Mouse (Mus musculus): Measurements from ENCODE around the gene Ccdc88c. TPM values are rescaled to one million over a fixed set of nuclear protein-coding genes. Genes with fewer than 3 reads are reported as not detected.

Gene Ccdc88c
- polyA plus RNA-seq, 1 experiment from 2014 or later: 13.3 TPM

DNA sequence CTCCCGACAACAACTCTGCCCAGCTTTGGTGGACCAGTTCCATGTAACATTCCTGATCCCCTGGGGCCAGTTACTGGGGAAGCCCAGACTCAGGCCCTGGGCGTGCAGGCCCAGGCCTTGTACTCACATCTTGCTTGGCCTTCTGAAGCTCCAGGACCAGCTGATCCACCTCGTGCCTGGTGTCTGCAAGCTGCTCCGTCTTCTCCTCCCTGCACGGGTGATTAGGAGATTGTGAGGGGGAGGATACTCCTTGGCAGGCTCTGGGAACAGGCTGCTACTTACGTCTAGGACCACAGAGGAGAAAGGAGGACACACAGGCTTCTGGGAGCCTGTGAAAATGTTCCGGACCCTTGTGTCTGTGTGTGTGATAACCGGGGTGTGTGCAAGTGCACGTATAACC is 62.6 kb downstream of the Ccdc88c start:
- WGBS: 87% methylated on average over 9 of the region's 9 CpGs
- Histone ChIP-seq H3K4me1 (replicated peaks; ENCODE audit: control insufficient read depth, insufficient read depth, low read length) (no peaks in the 10 kb centered on the region), H3K4me2 (replicated peaks) (no peak overlapping the region), H3K36me3 (replicated peaks; ENCODE audit: control insufficient read depth, insufficient read depth) (peaks cover 25% of the 10 kb centered on the region), H3K9me3 (ENCODE audit: control insufficient read depth, low read length) (no peaks in the 10 kb centered on the region), H3K27ac (no peak overlapping the region), H3K27me3 (ENCODE audit: control insufficient read depth, insufficient read depth, low read length) (no peaks in the 10 kb centered on the region), H3K9ac (no peak overlapping the region), H3K4me3 (replicated peaks; ENCODE audit: low read length) (no peak overlapping the region)
- ATAC-seq (ENCODE audit: low FRiP score) (no peak), DNase-seq (ENCODE audit: low spot score) (no peak)

DNA sequence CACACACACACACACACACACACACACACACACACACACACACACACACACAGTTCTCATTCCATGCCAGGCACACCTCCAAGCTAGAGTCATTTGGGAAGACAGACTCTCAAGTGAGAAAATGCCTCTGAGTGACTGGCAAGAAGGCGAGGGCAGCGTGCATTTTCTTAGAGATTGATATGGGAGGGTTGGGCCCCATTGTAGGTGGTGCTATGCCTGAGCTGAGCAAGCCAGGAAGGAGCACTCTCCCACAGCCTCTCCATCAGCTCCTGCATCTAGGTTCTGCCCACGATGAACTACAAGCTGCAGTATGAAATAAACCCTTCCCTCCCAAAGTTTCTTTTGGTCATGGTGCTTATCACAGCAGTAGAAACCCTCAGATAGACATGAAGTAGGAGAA is 63.6 kb downstream of the Ccdc88c start:
- H3K4me2 ChIP-seq (replicated peaks): no peak overlapping the region
- DNase-seq (ENCODE audit: low spot score): no peak
- H3K9ac ChIP-seq: no peak overlapping the region
- 98% methylated on average over 3 of the region's 3 CpGs for WGBS
- H3K27ac ChIP-seq: no peak overlapping the region
- peaks cover 25% of the 10 kb centered on the region for H3K36me3 ChIP-seq (replicated peaks; ENCODE audit: control insufficient read depth, insufficient read depth)
- H3K4me3 ChIP-seq (replicated peaks; ENCODE audit: low read length): no peak overlapping the region
- H3K4me1 ChIP-seq (replicated peaks; ENCODE audit: control insufficient read depth, insufficient read depth, low read length): no peaks in the 10 kb centered on the region
- no peaks in the 10 kb centered on the region for H3K9me3 ChIP-seq (ENCODE audit: control insufficient read depth, low read length)
- ATAC-seq (ENCODE audit: low FRiP score): no peak
- no peaks in the 10 kb centered on the region for H3K27me3 ChIP-seq (ENCODE audit: control insufficient read depth, insufficient read depth, low read length)

DNA sequence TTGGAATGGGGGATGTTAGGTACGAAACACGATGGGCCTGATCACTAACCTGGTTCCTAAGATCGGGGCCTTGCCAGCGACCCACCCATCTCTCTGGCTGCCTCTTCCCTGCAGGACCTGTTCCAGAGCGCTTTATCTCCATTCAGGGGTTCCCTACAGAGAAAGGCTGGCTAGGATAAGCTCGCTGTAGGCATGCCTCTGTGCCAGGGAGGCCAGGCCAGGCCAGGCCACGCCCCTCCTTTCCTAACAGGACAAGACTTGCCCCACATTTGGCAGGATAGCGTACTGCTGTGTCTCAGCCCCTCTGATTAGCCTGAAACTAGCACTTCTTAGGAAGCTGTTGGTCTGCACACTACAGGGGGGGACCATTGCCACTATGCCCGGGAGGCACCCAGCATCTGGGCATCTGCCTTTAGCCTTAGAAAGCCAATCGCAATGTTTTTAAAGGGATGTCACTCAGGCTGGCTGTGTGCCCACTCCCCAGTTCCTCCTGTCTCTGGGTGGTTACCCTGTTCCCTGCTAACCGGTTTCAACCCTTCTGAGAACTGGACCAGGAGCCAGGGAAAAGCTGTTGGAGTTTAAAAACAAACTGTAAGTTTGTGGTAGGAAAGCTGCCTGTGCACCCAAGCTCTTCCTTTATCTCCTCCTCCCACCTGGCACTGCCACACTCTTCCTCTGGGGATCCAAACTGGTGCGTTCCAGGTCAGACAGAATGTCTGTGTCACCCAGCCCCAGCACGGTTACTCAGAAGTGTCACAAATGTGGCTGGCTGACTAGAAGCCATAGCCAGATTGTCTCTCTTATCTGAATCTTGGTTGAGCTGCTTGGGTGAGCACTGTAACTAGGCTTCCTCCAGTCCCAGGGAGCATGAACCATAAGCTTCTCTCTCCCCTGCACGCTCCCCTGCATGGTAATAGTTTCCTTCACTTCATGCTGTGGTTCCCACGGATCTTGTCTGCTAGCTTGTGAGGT is 69.9 kb downstream of the Ccdc88c start:
- H3K4me1 ChIP-seq (replicated peaks; ENCODE audit: control insufficient read depth, insufficient read depth, low read length): peaks cover 27% of the 10 kb centered on the region
- no peaks in the 10 kb centered on the region for H3K36me3 ChIP-seq (replicated peaks; ENCODE audit: control insufficient read depth, insufficient read depth)
- no peak overlapping the region for H3K4me2 ChIP-seq (replicated peaks)
- H3K9ac ChIP-seq: no peak overlapping the region
- ATAC-seq (ENCODE audit: low FRiP score) (0 out of 2 replicates have a peak, but pooled peaks have one; percentile 22), DNase-seq (ENCODE audit: low spot score) (no peak)
- 66% methylated on average over 15 of the region's 15 CpGs for WGBS
- H3K27ac ChIP-seq: no peak overlapping the region
- H3K9me3 ChIP-seq (ENCODE audit: control insufficient read depth, low read length): no peaks in the 10 kb centered on the region
- no peaks in the 10 kb centered on the region; the same call in 1 of the 2 replicates for H3K27me3 ChIP-seq (ENCODE audit: control insufficient read depth, insufficient read depth, low read length)
- H3K4me3 ChIP-seq (replicated peaks; ENCODE audit: low read length): no peak overlapping the region

DNA sequence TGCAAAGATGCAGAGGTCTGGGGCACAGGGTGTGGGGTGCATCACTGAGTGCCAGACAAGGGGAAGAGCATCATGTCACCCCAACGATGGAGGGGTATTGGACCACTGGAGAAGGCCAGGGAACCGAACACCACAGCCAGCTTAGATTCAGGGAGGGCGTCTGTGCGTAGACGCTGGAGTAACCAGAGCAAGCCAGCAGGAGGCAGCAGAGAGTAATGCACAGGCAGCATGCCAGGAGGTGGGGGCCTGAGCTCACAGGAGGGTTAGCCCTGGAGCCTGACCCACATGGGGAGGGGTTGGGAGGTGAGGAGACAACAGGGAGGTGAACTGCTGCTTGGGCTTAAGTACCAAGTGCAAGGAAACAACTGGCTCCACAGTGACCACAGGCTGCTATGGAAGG is 70.8 kb downstream of the Ccdc88c start:
- no peak overlapping the region for H3K4me3 ChIP-seq (replicated peaks; ENCODE audit: low read length)
- H3K4me2 ChIP-seq (replicated peaks): no peak overlapping the region
- peak; percentile 84 for DNase-seq (ENCODE audit: low spot score)
- no peaks in the 10 kb centered on the region for H3K36me3 ChIP-seq (replicated peaks; ENCODE audit: control insufficient read depth, insufficient read depth)
- H3K4me1 ChIP-seq (replicated peaks; ENCODE audit: control insufficient read depth, insufficient read depth, low read length): peaks cover 27% of the 10 kb centered on the region
- no peak overlapping the region for H3K9ac ChIP-seq
- H3K27ac ChIP-seq: peak overlapping the region; percentile 51; the same call in 1 of the 2 replicates
- 13% methylated on average over 5 of the region's 5 CpGs for WGBS
- H3K9me3 ChIP-seq (ENCODE audit: control insufficient read depth, low read length): no peaks in the 10 kb centered on the region
- no peaks in the 10 kb centered on the region; the same call in 1 of the 2 replicates for H3K27me3 ChIP-seq (ENCODE audit: control insufficient read depth, insufficient read depth, low read length)
- ATAC-seq (ENCODE audit: low FRiP score): peak; percentile 45

DNA sequence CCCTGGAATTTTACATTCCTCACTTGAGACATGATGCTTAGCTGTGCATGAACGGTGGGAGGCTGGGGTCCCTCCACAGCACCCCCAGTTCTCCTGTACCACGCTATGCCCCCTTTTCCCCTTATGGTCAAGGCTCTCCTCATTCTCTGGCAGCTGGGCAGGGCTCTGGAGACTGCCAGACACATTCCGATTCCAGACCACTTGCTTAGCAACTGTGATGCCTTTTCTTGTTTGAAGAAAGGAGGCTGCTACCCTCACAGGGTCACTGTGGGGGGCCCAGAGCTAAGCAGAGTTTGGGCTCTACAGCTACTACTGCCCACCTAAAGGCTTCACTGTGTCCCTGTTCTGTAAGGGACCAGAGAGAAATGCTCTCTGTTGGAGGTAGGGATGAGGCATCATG is 71.6 kb downstream of the Ccdc88c start:
- no peaks in the 10 kb centered on the region for H3K36me3 ChIP-seq (replicated peaks; ENCODE audit: control insufficient read depth, insufficient read depth)
- H3K4me3 ChIP-seq (replicated peaks; ENCODE audit: low read length): no peak overlapping the region
- ATAC-seq (ENCODE audit: low FRiP score) (peak; percentile 31; the same call in 1 of the 2 replicates), DNase-seq (ENCODE audit: low spot score) (peak; percentile 41)
- H3K27ac ChIP-seq: peak overlapping the region; percentile 51
- H3K4me1 ChIP-seq (replicated peaks; ENCODE audit: control insufficient read depth, insufficient read depth, low read length): peaks cover 32% of the 10 kb centered on the region
- H3K4me2 ChIP-seq (replicated peaks): no peak overlapping the region
- whole genome bisulfite sequencing: 24% methylated on average over 3 of the region's 3 CpGs
- H3K9ac ChIP-seq: no peak overlapping the region
- no peaks in the 10 kb centered on the region; the same call in 1 of the 2 replicates for H3K27me3 ChIP-seq (ENCODE audit: control insufficient read depth, insufficient read depth, low read length)
- no peaks in the 10 kb centered on the region for H3K9me3 ChIP-seq (ENCODE audit: control insufficient read depth, low read length)

DNA sequence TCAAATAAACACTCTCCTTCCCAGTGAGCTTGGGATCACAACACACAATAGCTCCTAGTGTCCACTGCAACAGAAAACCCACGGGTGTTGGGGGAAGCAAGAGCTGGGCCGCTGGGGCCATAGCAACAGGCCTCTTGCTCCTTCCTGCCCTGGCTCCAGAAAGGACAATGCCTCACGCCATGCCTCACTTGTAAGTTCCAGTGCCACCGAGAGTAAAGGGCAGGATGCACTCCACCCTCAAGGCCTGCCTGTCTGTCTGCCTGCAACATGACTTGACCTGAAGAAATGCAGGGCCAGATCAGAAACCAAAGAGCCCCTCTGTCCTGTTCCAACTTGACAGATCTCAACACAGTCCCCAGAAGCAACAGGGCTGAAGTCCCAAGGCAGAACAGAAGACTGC is 72.0 kb downstream of the Ccdc88c start:
- 27% methylated on average over 4 of the region's 4 CpGs for WGBS

DNA sequence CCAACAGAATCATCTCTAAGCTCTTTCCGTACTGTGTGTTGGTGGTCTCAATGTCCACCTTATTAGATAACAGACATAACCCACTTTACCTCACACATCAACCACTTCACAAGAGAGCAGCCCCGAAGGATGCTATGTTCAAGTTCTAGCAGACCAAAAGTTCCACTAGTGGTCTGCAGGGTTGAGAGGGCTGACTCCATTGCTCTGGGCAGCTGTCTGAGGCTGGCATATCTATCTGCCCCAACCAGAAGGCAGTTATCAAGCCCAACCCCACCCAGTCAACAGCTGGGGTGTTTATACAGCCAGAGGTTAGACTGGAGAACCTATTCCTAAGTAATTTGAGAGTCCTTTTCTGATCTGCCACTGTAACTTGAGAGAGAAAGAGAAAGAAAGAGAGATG is 72.8 kb downstream of the Ccdc88c start:
- H3K27me3 ChIP-seq (ENCODE audit: control insufficient read depth, insufficient read depth, low read length): no peaks in the 10 kb centered on the region; the same call in 1 of the 2 replicates
- no peak overlapping the region for H3K9ac ChIP-seq
- H3K27ac ChIP-seq: peak overlapping the region; percentile 51; the same call in 1 of the 2 replicates
- H3K9me3 ChIP-seq (ENCODE audit: control insufficient read depth, low read length): no peaks in the 10 kb centered on the region
- H3K4me2 ChIP-seq (replicated peaks): no peak overlapping the region
- no peaks in the 10 kb centered on the region for H3K36me3 ChIP-seq (replicated peaks; ENCODE audit: control insufficient read depth, insufficient read depth)
- H3K4me1 ChIP-seq (replicated peaks; ENCODE audit: control insufficient read depth, insufficient read depth, low read length): peaks cover 33% of the 10 kb centered on the region
- 91% methylated on average over 2 of the region's 2 CpGs for WGBS
- DNase-seq (ENCODE audit: low spot score) (no peak), ATAC-seq (ENCODE audit: low FRiP score) (no peak)
- H3K4me3 ChIP-seq (replicated peaks; ENCODE audit: low read length): no peak overlapping the region

More for the DNA sequence above, 72.0 kb downstream of the Ccdc88c start:
- H3K9me3 ChIP-seq (ENCODE audit: control insufficient read depth, low read length): no peaks in the 10 kb centered on the region
- no peaks in the 10 kb centered on the region for H3K36me3 ChIP-seq (replicated peaks; ENCODE audit: control insufficient read depth, insufficient read depth)
- no peak for DNase-seq (ENCODE audit: low spot score)
- H3K4me1 ChIP-seq (replicated peaks; ENCODE audit: control insufficient read depth, insufficient read depth, low read length): peaks cover 33% of the 10 kb centered on the region
- no peaks in the 10 kb centered on the region; the same call in 1 of the 2 replicates for H3K27me3 ChIP-seq (ENCODE audit: control insufficient read depth, insufficient read depth, low read length)
- H3K4me3 ChIP-seq (replicated peaks; ENCODE audit: low read length): no peak overlapping the region
- no peak overlapping the region for H3K4me2 ChIP-seq (replicated peaks)
- no peak for ATAC-seq (ENCODE audit: low FRiP score)
- H3K27ac ChIP-seq: peak overlapping the region; percentile 51
- H3K9ac ChIP-seq: no peak overlapping the region

DNA sequence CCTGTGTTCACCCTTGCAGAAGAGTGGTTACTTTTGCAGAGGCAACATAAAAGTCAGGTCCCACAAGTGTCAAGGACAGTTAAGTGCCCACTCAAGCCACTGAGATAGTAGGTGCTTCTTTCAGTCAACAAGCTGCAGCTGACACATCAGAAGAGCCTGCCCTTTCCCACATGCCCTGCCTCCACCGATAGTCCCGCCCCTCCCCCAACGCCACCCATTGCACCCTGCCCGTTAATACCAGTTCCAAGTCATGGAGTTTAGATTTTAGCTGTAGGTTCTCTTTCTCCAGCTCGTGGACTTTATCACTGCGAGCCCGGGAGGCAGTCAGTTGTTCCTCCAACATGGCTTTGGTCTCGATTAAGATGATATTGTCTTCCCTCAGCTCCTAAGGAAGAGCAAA is 74.9 kb downstream of the Ccdc88c start:
- DNase-seq (ENCODE audit: low spot score) (no peak), ATAC-seq (ENCODE audit: low FRiP score) (no peak)
- Histone ChIP-seq H3K27ac (no peak overlapping the region), H3K4me1 (replicated peaks; ENCODE audit: control insufficient read depth, insufficient read depth, low read length) (peaks cover 31% of the 10 kb centered on the region), H3K9ac (no peak overlapping the region), H3K4me3 (replicated peaks; ENCODE audit: low read length) (no peak overlapping the region), H3K27me3 (ENCODE audit: control insufficient read depth, insufficient read depth, low read length) (no peaks in the 10 kb centered on the region; the same call in 1 of the 2 replicates), H3K4me2 (replicated peaks) (no peak overlapping the region), H3K9me3 (ENCODE audit: control insufficient read depth, low read length) (no peaks in the 10 kb centered on the region), H3K36me3 (replicated peaks; ENCODE audit: control insufficient read depth, insufficient read depth) (no peaks in the 10 kb centered on the region)
- 74% methylated on average over 8 of the region's 8 CpGs for WGBS

DNA sequence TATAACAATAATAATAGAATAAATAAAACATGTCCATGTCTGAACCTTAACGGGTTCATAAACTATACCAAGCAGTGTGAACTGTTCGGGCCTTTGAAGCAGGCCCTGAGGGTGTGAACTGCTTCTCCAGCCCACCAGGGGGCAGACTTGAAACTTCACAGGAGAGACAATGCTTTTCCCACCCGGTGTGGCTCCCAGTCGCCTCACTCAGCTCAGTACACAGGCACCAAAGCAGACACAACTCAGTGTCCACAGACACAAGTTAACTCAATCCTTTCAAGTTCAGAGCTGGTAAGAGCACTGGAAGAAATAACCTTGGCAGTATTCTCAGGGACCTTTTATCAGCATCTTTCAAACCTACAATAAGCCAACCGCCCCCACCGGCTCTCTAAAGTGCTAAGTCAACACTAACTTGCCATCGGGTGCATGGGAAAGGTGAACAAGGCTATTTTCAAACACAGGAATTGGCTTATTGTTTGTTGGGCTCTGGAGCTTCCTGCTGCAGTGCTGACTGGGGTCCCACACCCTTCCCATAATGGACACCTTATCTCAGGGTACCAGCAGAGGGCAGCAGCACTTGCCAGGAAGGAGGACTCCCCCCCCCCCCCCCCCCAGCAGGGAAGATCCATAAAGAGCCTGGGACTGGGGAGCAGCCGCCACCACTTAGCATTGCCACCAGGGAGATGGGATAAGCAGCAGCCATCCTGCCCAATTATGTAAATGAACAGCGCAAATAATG is 76.5 kb downstream of the Ccdc88c start:
- peaks cover 15% of the 10 kb centered on the region for H3K36me3 ChIP-seq (replicated peaks; ENCODE audit: control insufficient read depth, insufficient read depth)
- DNase-seq (ENCODE audit: low spot score): peak; percentile 86
- no peaks in the 10 kb centered on the region for H3K9me3 ChIP-seq (ENCODE audit: control insufficient read depth, low read length)
- H3K4me2 ChIP-seq (replicated peaks): 0 out of 2 replicates have a peak overlapping the region, but pooled peaks have one; percentile 0
- H3K27me3 ChIP-seq (ENCODE audit: control insufficient read depth, insufficient read depth, low read length): no peaks in the 10 kb centered on the region; the same call in 1 of the 2 replicates
- H3K9ac ChIP-seq: no peak overlapping the region
- H3K4me1 ChIP-seq (replicated peaks; ENCODE audit: control insufficient read depth, insufficient read depth, low read length): peaks cover 16% of the 10 kb centered on the region
- peak overlapping the region; percentile 60 for H3K27ac ChIP-seq
- no peak overlapping the region for H3K4me3 ChIP-seq (replicated peaks; ENCODE audit: low read length)
- peak; percentile 77 for ATAC-seq (ENCODE audit: low FRiP score)
- WGBS: 34% methylated on average over 9 of the region's 9 CpGs
